Mouse (Mus musculus) hindbrain, embryonic 14.5 days (tissue): ENCODE measurements around the gene Zfp970. TPM values are rescaled to one million over a fixed set of nuclear protein-coding genes. Genes with fewer than 3 reads are reported as not detected.

ENCODE experiments used
- polyA plus RNA-seq: library from polyadenylated mRNA; unstranded; fragments of >200 nt; fragmentation: Nextera tagmentation; extraction: Ambion mirVana; gene quantifications from 2 replicates; pipeline ENCODE4 v1.2.1, GENCODE M21; 2014

The Zfp970 gene
- polyA plus RNA-seq, 1 experiment from 2014 or later: 8.6 TPM

Other genes starting within 250 kb of the Zfp970 start
- gene Gm14409, start 197.7 kb upstream of the Zfp970 start, polyA plus RNA-seq: not detected in 2 replicates
- gene Gm14412, start 140.4 kb upstream of the Zfp970 start, polyA plus RNA-seq: 0.44 and 0.82 TPM in 2 replicates
- 9.8 and 10.2 TPM in 2 replicates for gene Gm14418, start 66.4 kb upstream of the Zfp970 start, polyA plus RNA-seq
- gene Gm14403, start 33.5 kb downstream of the Zfp970 start, polyA plus RNA-seq: 3.8 and 4.3 TPM in 2 replicates
- gene Gm14406, start 113.5 kb downstream of the Zfp970 start, polyA plus RNA-seq: not detected in 2 replicates